Mouse (Mus musculus) forebrain, embryonic 13.5 days (tissue): ENCODE measurements around the gene Arvcf. TPM values are rescaled to one million over a fixed set of nuclear protein-coding genes. Genes with fewer than 3 reads are reported as not detected.

Source experiments
- ATAC-seq: fragments of 200-750 bp; cut with Nextera tagmentation; 2 replicates; pipeline ENCODE4 v1.8.0; 2017
- H3K27ac ChIP-seq: fragments of 300-500 bp; sonication (generic); 2 replicates; pipeline ENCODE4 v1.5.1; 2015; ENCODE audit warnings: inconsistent platforms, mild to moderate bottlenecking, moderate library complexity
- H3K27me3 ChIP-seq: fragments of 300-500 bp; sonication (generic); 2 replicates; pipeline ENCODE4 v1.6.1; 2015; ENCODE audit warnings: mild to moderate bottlenecking, inconsistent platforms
- H3K36me3 ChIP-seq: fragments of 300-500 bp; sonication (generic); 2 replicates; pipeline ENCODE4 v1.6.1; 2015; ENCODE audit warnings: mild to moderate bottlenecking, inconsistent platforms; ENCODE audit not compliant: poor library complexity, severe bottlenecking
- H3K4me1 ChIP-seq: fragments of 300-500 bp; sonication (generic); 2 replicates; pipeline ENCODE4 v1.6.1; 2015; ENCODE audit warnings: inconsistent platforms
- H3K4me2 ChIP-seq: fragments of 300-500 bp; sonication (generic); 2 replicates; pipeline ENCODE4 v1.6.1; 2015; ENCODE audit warnings: inconsistent platforms, mild to moderate bottlenecking, moderate library complexity
- H3K4me3 ChIP-seq: fragments of 300-500 bp; sonication (generic); 2 replicates; pipeline ENCODE4 v1.5.1; 2015; ENCODE audit warnings: mild to moderate bottlenecking, inconsistent platforms
- H3K9ac ChIP-seq: fragments of 300-500 bp; sonication (generic); 2 replicates; pipeline ENCODE4 v1.6.1; 2015; ENCODE audit warnings: mild to moderate bottlenecking, inconsistent platforms
- H3K9me3 ChIP-seq: fragments of 300-500 bp; sonication (generic); replicated peaks from 2 replicates; pipeline ENCODE4 v1.6.1; 2016; ENCODE audit warnings: inconsistent platforms
- whole genome bisulfite sequencing: fragments of 180-500 bp; shearing (Covaris S2); methylation state at CpG from one replicate; pipeline ENCODE4 v1.1.7; 2015; 5-methylcytosine and 5-hydroxymethylcytosine counted together
- polyA plus RNA-seq: library from polyadenylated mRNA; unstranded; fragments of >200 nt; fragmentation: Nextera tagmentation; extraction: Ambion mirVana; gene quantifications from 2 replicates; pipeline ENCODE4 v1.2.1, GENCODE M21; 2015

The Arvcf gene
- polyA plus RNA-seq, 1 experiment from 2014 or later: 77.2 TPM

GRCm38 (mm10) chr16:18428011-18428515 lies 80.1 kb downstream of the Arvcf start:
- 85% methylated on average over 5 of the region's 5 CpGs for WGBS
- Histone ChIP-seq H3K36me3 (peaks cover 6% of the 10 kb centered on the region; the same call in 1 of the 2 replicates), H3K27ac (no peak overlapping the region), H3K4me3 (no peak overlapping the region), H3K4me1 (peaks cover 25% of the 10 kb centered on the region), H3K9me3 (no peaks in the 10 kb centered on the region), H3K27me3 (no peaks in the 10 kb centered on the region), H3K4me2 (no peak overlapping the region), H3K9ac (no peak overlapping the region)
- ATAC-seq: no peak

GRCm38 (mm10) chr16:18428516-18429042 lies 80.6 kb downstream of the Arvcf start:
- H3K4me2 ChIP-seq: no peak overlapping the region
- H3K4me1 ChIP-seq: peaks cover 25% of the 10 kb centered on the region
- no peaks in the 10 kb centered on the region for H3K9me3 ChIP-seq
- H3K36me3 ChIP-seq: 0 out of 2 replicates have a peak, but pooled peaks cover under 1% of the 10 kb centered on the region
- no peak for ATAC-seq
- H3K4me3 ChIP-seq: no peak overlapping the region
- WGBS: 93% methylated on average over 7 of the region's 7 CpGs
- H3K27ac ChIP-seq: no peak overlapping the region
- no peaks in the 10 kb centered on the region for H3K27me3 ChIP-seq
- no peak overlapping the region for H3K9ac ChIP-seq

GRCm38 (mm10) chr16:18429641-18430040 lies 81.7 kb downstream of the Arvcf start:
- no peak overlapping the region for H3K27ac ChIP-seq
- 92% methylated on average over 8 of the region's 8 CpGs for WGBS
- H3K4me2 ChIP-seq: no peak overlapping the region
- H3K9me3 ChIP-seq: no peaks in the 10 kb centered on the region
- H3K4me3 ChIP-seq: no peak overlapping the region
- H3K36me3 ChIP-seq: no peaks in the 10 kb centered on the region
- no peak for ATAC-seq
- no peak overlapping the region for H3K9ac ChIP-seq
- H3K27me3 ChIP-seq: no peaks in the 10 kb centered on the region
- peaks cover 18% of the 10 kb centered on the region for H3K4me1 ChIP-seq

GRCm38 (mm10) chr16:18430641-18431212 lies 82.7 kb downstream of the Arvcf start:
- H3K36me3 ChIP-seq: no peaks in the 10 kb centered on the region
- WGBS: 89% methylated on average over 8 of the region's 8 CpGs
- no peak overlapping the region for H3K9ac ChIP-seq
- H3K27me3 ChIP-seq: no peaks in the 10 kb centered on the region
- H3K27ac ChIP-seq: no peak overlapping the region
- no peak overlapping the region for H3K4me2 ChIP-seq
- no peak for ATAC-seq
- H3K4me3 ChIP-seq: no peak overlapping the region
- H3K9me3 ChIP-seq: no peaks in the 10 kb centered on the region
- peaks cover 11% of the 10 kb centered on the region for H3K4me1 ChIP-seq

- no peak for ATAC-seq
- H3K4me1 ChIP-seq: no peaks in the 10 kb centered on the region
- no peak overlapping the region for H3K4me2 ChIP-seq
- no peak overlapping the region for H3K9ac ChIP-seq
- no peaks in the 10 kb centered on the region for H3K9me3 ChIP-seq
- H3K27ac ChIP-seq: no peak overlapping the region
- no peak overlapping the region for H3K4me3 ChIP-seq
- 0 out of 2 replicates have a peak, but pooled peaks cover 3% of the 10 kb centered on the region for H3K36me3 ChIP-seq
- 95% methylated on average over 5 of the region's 5 CpGs for WGBS
- H3K27me3 ChIP-seq: no peaks in the 10 kb centered on the region
Observed at GRCm38 (mm10) chr16:18433341-18433920, 85.4 kb downstream of the Arvcf start.

- H3K27ac ChIP-seq: no peak overlapping the region
- no peaks in the 10 kb centered on the region for H3K4me1 ChIP-seq
- ATAC-seq: no peak
- peaks cover 6% of the 10 kb centered on the region; the same call in 1 of the 2 replicates for H3K36me3 ChIP-seq
- H3K4me3 ChIP-seq: no peak overlapping the region
- no peak overlapping the region for H3K9ac ChIP-seq
- H3K4me2 ChIP-seq: no peak overlapping the region
- no peaks in the 10 kb centered on the region for H3K9me3 ChIP-seq
- 94% methylated on average over 6 of the region's 6 CpGs for WGBS
- no peaks in the 10 kb centered on the region for H3K27me3 ChIP-seq
Observed at GRCm38 (mm10) chr16:18436128-18436527, 88.1 kb downstream of the Arvcf start.

- Histone ChIP-seq H3K9ac (no peak overlapping the region), H3K4me3 (no peak overlapping the region), H3K36me3 (peaks cover 11% of the 10 kb centered on the region; the same call in 1 of the 2 replicates), H3K27ac (no peak overlapping the region), H3K4me2 (no peak overlapping the region), H3K9me3 (no peaks in the 10 kb centered on the region), H3K4me1 (no peaks in the 10 kb centered on the region), H3K27me3 (no peaks in the 10 kb centered on the region)
- peak; percentile 94 for ATAC-seq
- 27% methylated on average over 8 of the region's 8 CpGs for WGBS
Observed at GRCm38 (mm10) chr16:18443385-18443841, 95.4 kb downstream of the Arvcf start.

GRCm38 (mm10) chr16:18447243-18447642 lies 99.3 kb downstream of the Arvcf start:
- Histone ChIP-seq H3K27me3 (no peaks in the 10 kb centered on the region), H3K27ac (no peak overlapping the region), H3K4me1 (no peaks in the 10 kb centered on the region), H3K4me3 (no peak overlapping the region), H3K9ac (no peak overlapping the region), H3K9me3 (no peaks in the 10 kb centered on the region), H3K4me2 (no peak overlapping the region), H3K36me3 (no peaks in the 10 kb centered on the region; the same call in 1 of the 2 replicates)
- no peak for ATAC-seq

- Histone ChIP-seq H3K9ac (0 out of 2 replicates have a peak overlapping the region, but pooled peaks have one; percentile 8), H3K9me3 (no peaks in the 10 kb centered on the region), H3K27ac (no peak overlapping the region), H3K4me2 (no peak overlapping the region), H3K4me3 (no peak overlapping the region), H3K4me1 (no peaks in the 10 kb centered on the region), H3K27me3 (no peaks in the 10 kb centered on the region), H3K36me3 (no peaks in the 10 kb centered on the region; the same call in 1 of the 2 replicates)
- 85% methylated on average over 6 of the region's 6 CpGs for WGBS
- ATAC-seq: no peak
Observed at GRCm38 (mm10) chr16:18448104-18448503, 100.1 kb downstream of the Arvcf start.

GRCm38 (mm10) chr16:18449005-18449404 lies 101.0 kb downstream of the Arvcf start:
- Histone ChIP-seq H3K4me1 (no peaks in the 10 kb centered on the region), H3K27ac (no peak overlapping the region), H3K36me3 (no peaks in the 10 kb centered on the region; the same call in 1 of the 2 replicates), H3K27me3 (no peaks in the 10 kb centered on the region), H3K9me3 (no peaks in the 10 kb centered on the region), H3K4me3 (no peak overlapping the region), H3K9ac (no peak overlapping the region), H3K4me2 (no peak overlapping the region)
- 100% methylated on average over 4 of the region's 4 CpGs for WGBS
- ATAC-seq: no peak

GRCm38 (mm10) chr16:18451486-18452181 lies 103.7 kb downstream of the Arvcf start:
- no peaks in the 10 kb centered on the region for H3K9me3 ChIP-seq
- H3K9ac ChIP-seq: no peak overlapping the region
- H3K27me3 ChIP-seq: no peaks in the 10 kb centered on the region
- H3K4me2 ChIP-seq: no peak overlapping the region
- H3K4me3 ChIP-seq: no peak overlapping the region
- 58% methylated on average over 9 of the region's 9 CpGs for WGBS
- H3K36me3 ChIP-seq: peaks cover 9% of the 10 kb centered on the region; the same call in 1 of the 2 replicates
- H3K27ac ChIP-seq: 0 out of 2 replicates have a peak overlapping the region, but pooled peaks have one; percentile 21
- peak; percentile 65 for ATAC-seq
- H3K4me1 ChIP-seq: no peaks in the 10 kb centered on the region
